Mouse (Mus musculus) liver, postnatal 0 days (tissue): Measurements from ENCODE around the gene Ywhab. TPM values are rescaled to one million over a fixed set of nuclear protein-coding genes. Genes with fewer than 3 reads are reported as not detected.

Experiments
- ATAC-seq: fragments of 200-750 bp; cut with Nextera tagmentation; 2 replicates; pipeline ENCODE4 v1.8.0; 2017; ENCODE audit warnings: mild to moderate bottlenecking, moderate library complexity
- DNase-seq: peaks from one replicate; pipeline ENCODE4 v3.0.0-alpha.2; 2016
- H3K27ac ChIP-seq: fragments of 300-500 bp; sonication (generic); 2 replicates; pipeline ENCODE4 v1.5.1; 2014; ENCODE audit warnings: antibody characterized with exemption, moderate library complexity, mild to moderate bottlenecking, low read depth
- H3K27me3 ChIP-seq: fragments of 300-500 bp; sonication (generic); 2 replicates; pipeline ENCODE4 v1.6.1; 2014; ENCODE audit warnings: low read length, control low read depth, mixed read lengths; ENCODE audit not compliant: insufficient read depth
- H3K36me3 ChIP-seq: fragments of 300-500 bp; sonication (generic); replicated peaks from 2 replicates; pipeline ENCODE4 v1.6.1; 2014; ENCODE audit warnings: mild to moderate bottlenecking, control low read depth, low read length, moderate library complexity, mixed read lengths; ENCODE audit not compliant: insufficient read depth
- H3K4me1 ChIP-seq: fragments of 300-500 bp; sonication (generic); 2 replicates; pipeline ENCODE4 v1.6.1; 2014; ENCODE audit warnings: antibody characterized with exemption, mild to moderate bottlenecking, control low read depth; ENCODE audit not compliant: insufficient read depth
- H3K4me2 ChIP-seq: fragments of 300-500 bp; sonication (generic); 2 replicates; pipeline ENCODE4 v1.6.1; 2014; ENCODE audit warnings: low read depth, mild to moderate bottlenecking, low read length, moderate library complexity, mixed read lengths
- H3K4me3 ChIP-seq: fragments of 300-500 bp; sonication (generic); 2 replicates; pipeline ENCODE4 v1.5.1; 2014; ENCODE audit warnings: low read depth, low read length
- H3K9ac ChIP-seq: fragments of 300-500 bp; sonication (generic); replicated peaks from 2 replicates; pipeline ENCODE4 v1.6.1; 2014; ENCODE audit warnings: mild to moderate bottlenecking, moderate library complexity
- H3K9me3 ChIP-seq: fragments of 300-500 bp; sonication (generic); 2 replicates; pipeline ENCODE4 v1.6.1; 2016; ENCODE audit warnings: mild to moderate bottlenecking, control low read depth, low read length, mixed read lengths
- CTCF ChIP-seq: sonication (generic); IDR thresholded peaks from 2 replicates; pipeline ENCODE4 v1.5.1; 2016; ENCODE audit warnings: antibody characterized with exemption, low read depth
- EP300 ChIP-seq: IDR thresholded peaks from 2 replicates; pipeline ENCODE4 v1.6.1; 2016; ENCODE audit warnings: antibody characterized with exemption, low read depth, mild to moderate bottlenecking
- WGBS: fragments of 180-500 bp; shearing (Covaris S2); extraction: QIAGEN DNeasy Blood & Tissue Kit; methylation state at CpG from one replicate; pipeline ENCODE4 v1.1.7; 2014; ENCODE audit not compliant: insufficient replicate concordance; 5-methylcytosine and 5-hydroxymethylcytosine counted together
- polyA plus RNA-seq: library from polyadenylated mRNA; unstranded; fragments of >200 nt; fragmentation: Nextera tagmentation; extraction: Ambion mirVana; gene quantifications from 2 replicates; pipeline ENCODE4 v1.2.1, GENCODE M21; 2015

The Ywhab gene
- polyA plus RNA-seq, 1 experiment from 2014 or later = 85.8 TPM

GRCm38 (mm10) chr2:164054671-164055070 is 59.9 kb downstream of the Ywhab start:
- Histone ChIP-seq H3K4me1 (no peaks in the 10 kb centered on the region), H3K36me3 (peaks cover 62% of the 10 kb centered on the region), H3K9me3 (no peaks in the 10 kb centered on the region), H3K27ac (no peak overlapping the region), H3K4me3 (no peak overlapping the region), H3K9ac (no peak overlapping the region), H3K4me2 (no peak overlapping the region), H3K27me3 (no peaks in the 10 kb centered on the region)
- TF ChIP-seq EP300 (no peak), CTCF (no peak)
- DNase-seq = no peak
- no peak for ATAC-seq
- 86% methylated on average over 8 of the region's 8 CpGs for WGBS

- no peak for TF ChIP-seq EP300
- no peak for TF ChIP-seq CTCF
- no peak for DNase-seq
- WGBS = 88% methylated on average over 8 of the region's 8 CpGs
Measured at GRCm38 (mm10) chr2:164059634-164060235, 65.0 kb downstream of the Ywhab start.

More at GRCm38 (mm10) chr2:164059634-164060235, 65.0 kb downstream of the Ywhab start:
- Histone ChIP-seq H3K4me1 (no peaks in the 10 kb centered on the region), H3K4me2 (no peak overlapping the region), H3K36me3 (peaks cover 73% of the 10 kb centered on the region), H3K4me3 (no peak overlapping the region), H3K27ac (no peak overlapping the region), H3K27me3 (no peaks in the 10 kb centered on the region), H3K9me3 (no peaks in the 10 kb centered on the region), H3K9ac (no peak overlapping the region)
- ATAC-seq = no peak

Other genes with a start within 250 kb of the Ywhab start
- gene Ada, start 244.7 kb upstream of the Ywhab start, polyA plus RNA-seq = 2.7 TPM in 2 replicates
- gene Ccn5, start 174.1 kb upstream of the Ywhab start, polyA plus RNA-seq = 0.06 TPM in 1 of 2 replicates, not detected in the other
- gene Kcnk15, start 141.3 kb upstream of the Ywhab start, polyA plus RNA-seq = not detected in 2 replicates
- 1.1 and 1.4 TPM in 2 replicates for gene Rims4, start 76.3 kb upstream of the Ywhab start, polyA plus RNA-seq
- 0.46 and 0.63 TPM in 2 replicates for gene Pabpc1l, start 30.5 kb downstream of the Ywhab start, polyA plus RNA-seq
- gene Stk4, start 75.4 kb downstream of the Ywhab start, polyA plus RNA-seq = 9.8 and 10.8 TPM in 2 replicates
- 11.6 and 13.3 TPM in 2 replicates for gene Tomm34, start 76.2 kb downstream of the Ywhab start, polyA plus RNA-seq
- not detected in 2 replicates for gene Kcns1, start 176.2 kb downstream of the Ywhab start, polyA plus RNA-seq
- gene Wfdc5, start 187.8 kb downstream of the Ywhab start, polyA plus RNA-seq = not detected in 2 replicates
- 0.14 TPM in 2 replicates for gene Wfdc12, start 195.6 kb downstream of the Ywhab start, polyA plus RNA-seq
- not detected in 2 replicates for gene Wfdc15a, start 205.2 kb downstream of the Ywhab start, polyA plus RNA-seq
- 0.27 and 0.64 TPM in 2 replicates for gene Wfdc15b, start 226.7 kb downstream of the Ywhab start, polyA plus RNA-seq
- not detected in 2 replicates for gene Svs2, start 243.5 kb downstream of the Ywhab start, polyA plus RNA-seq